Mouse (Mus musculus) heart, embryonic 12.5 days (tissue): ENCODE measurements around the gene Lrrn3. TPM values are rescaled to one million over a fixed set of nuclear protein-coding genes. Genes with fewer than 3 reads are reported as not detected.
A peak's percentile ranks its signal among the peaks of the same experiment; 100 is the strongest.

Experiments
- ATAC-seq: fragments of 200-750 bp; cut with Nextera tagmentation; 2 replicates; pipeline ENCODE4 v1.8.0; 2017; ENCODE audit warnings: moderate TSS enrichment, moderate library complexity; ENCODE audit not compliant: insufficient number of reproducible peaks, low FRiP score
- H3K27ac ChIP-seq: fragments of 300-500 bp; sonication (generic); 2 replicates; pipeline ENCODE4 v1.5.1; 2016; ENCODE audit warnings: mild to moderate bottlenecking, moderate library complexity; ENCODE audit not compliant: poor library complexity, severe bottlenecking
- H3K27me3 ChIP-seq: fragments of 300-500 bp; sonication (generic); replicated peaks from 2 replicates; pipeline ENCODE4 v1.6.1; 2016; ENCODE audit warnings: mild to moderate bottlenecking, moderate library complexity
- H3K36me3 ChIP-seq: fragments of 300-500 bp; sonication (generic); 2 replicates; pipeline ENCODE4 v1.6.1; 2016; ENCODE audit warnings: mild to moderate bottlenecking, moderate library complexity
- H3K4me1 ChIP-seq: fragments of 300-500 bp; sonication (generic); replicated peaks from 2 replicates; pipeline ENCODE4 v1.6.1; 2016; ENCODE audit warnings: mild to moderate bottlenecking
- H3K4me2 ChIP-seq: fragments of 300-500 bp; sonication (generic); 2 replicates; pipeline ENCODE4 v1.6.1; 2016; ENCODE audit warnings: mild to moderate bottlenecking, moderate library complexity
- H3K4me3 ChIP-seq: fragments of 300-500 bp; sonication (generic); 2 replicates; pipeline ENCODE4 v1.5.1; 2016; ENCODE audit warnings: mild to moderate bottlenecking
- H3K9ac ChIP-seq: fragments of 300-500 bp; sonication (generic); 2 replicates; pipeline ENCODE4 v1.6.1; 2016; ENCODE audit warnings: mild to moderate bottlenecking, moderate library complexity
- H3K9me3 ChIP-seq: fragments of 300-500 bp; sonication (generic); replicated peaks from 2 replicates; pipeline ENCODE4 v1.6.1; 2016; ENCODE audit warnings: mild to moderate bottlenecking, moderate library complexity
- WGBS: fragments of 180-500 bp; shearing (Covaris S2); methylation state at CpG from one replicate; pipeline ENCODE4 v1.1.7; 2016; 5-methylcytosine and 5-hydroxymethylcytosine counted together
- polyA plus RNA-seq: library from polyadenylated mRNA; unstranded; fragments of >200 nt; fragmentation: Nextera tagmentation; extraction: Ambion mirVana; gene quantifications from 2 replicates; pipeline ENCODE4 v1.2.1, GENCODE M21; 2016

Lrrn3 gene
- polyA plus RNA-seq, 1 experiment from 2014 or later: 5.2 TPM

DNA sequence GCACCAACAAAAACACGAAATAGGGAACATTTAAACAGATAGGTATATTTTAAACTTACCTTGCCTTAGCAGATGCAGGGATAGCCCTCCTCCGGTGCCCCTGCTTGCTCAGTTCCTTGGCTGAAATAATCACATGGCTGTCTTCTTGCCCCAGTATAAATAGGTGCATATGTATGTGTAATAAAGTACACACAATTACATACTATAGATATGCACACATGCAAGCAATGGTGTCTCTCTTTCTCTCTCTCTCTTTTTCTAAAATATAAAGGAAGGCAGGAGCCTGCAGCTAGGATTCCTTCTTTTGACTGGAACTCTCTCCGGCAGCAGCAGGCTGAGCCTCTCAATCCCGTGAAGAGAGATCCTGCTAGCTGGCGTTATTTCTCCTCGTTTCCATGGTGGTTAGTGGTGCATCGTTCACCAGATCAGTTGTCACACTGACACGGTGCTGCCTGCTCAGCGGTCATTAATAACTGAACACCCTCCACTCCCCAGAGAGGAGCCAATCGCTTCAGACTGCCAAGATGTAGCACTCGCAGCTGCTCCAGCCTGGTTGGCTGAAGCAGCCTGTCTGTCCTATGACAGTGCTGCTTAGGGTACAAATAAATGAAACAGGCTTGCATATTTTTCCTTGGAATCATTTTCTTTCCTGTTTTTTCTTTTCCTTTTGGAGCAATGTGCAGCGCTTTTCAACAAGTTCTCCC lies 567 bp downstream of the Lrrn3 start:
- no peaks in the 10 kb centered on the region for H3K36me3 ChIP-seq
- H3K9ac ChIP-seq: no peak overlapping the region
- H3K4me3 ChIP-seq: peak overlapping the region; percentile 52
- no peaks in the 10 kb centered on the region for H3K27me3 ChIP-seq
- peak; percentile 73; the same call in 1 of the 2 replicates for ATAC-seq
- 16% methylated on average over 12 of the region's 12 CpGs for WGBS
- H3K27ac ChIP-seq: no peak overlapping the region
- H3K4me1 ChIP-seq: peaks cover 13% of the 10 kb centered on the region; the same call in 1 of the 2 replicates
- peak overlapping the region; percentile 76 for H3K4me2 ChIP-seq
- no peaks in the 10 kb centered on the region for H3K9me3 ChIP-seq

DNA sequence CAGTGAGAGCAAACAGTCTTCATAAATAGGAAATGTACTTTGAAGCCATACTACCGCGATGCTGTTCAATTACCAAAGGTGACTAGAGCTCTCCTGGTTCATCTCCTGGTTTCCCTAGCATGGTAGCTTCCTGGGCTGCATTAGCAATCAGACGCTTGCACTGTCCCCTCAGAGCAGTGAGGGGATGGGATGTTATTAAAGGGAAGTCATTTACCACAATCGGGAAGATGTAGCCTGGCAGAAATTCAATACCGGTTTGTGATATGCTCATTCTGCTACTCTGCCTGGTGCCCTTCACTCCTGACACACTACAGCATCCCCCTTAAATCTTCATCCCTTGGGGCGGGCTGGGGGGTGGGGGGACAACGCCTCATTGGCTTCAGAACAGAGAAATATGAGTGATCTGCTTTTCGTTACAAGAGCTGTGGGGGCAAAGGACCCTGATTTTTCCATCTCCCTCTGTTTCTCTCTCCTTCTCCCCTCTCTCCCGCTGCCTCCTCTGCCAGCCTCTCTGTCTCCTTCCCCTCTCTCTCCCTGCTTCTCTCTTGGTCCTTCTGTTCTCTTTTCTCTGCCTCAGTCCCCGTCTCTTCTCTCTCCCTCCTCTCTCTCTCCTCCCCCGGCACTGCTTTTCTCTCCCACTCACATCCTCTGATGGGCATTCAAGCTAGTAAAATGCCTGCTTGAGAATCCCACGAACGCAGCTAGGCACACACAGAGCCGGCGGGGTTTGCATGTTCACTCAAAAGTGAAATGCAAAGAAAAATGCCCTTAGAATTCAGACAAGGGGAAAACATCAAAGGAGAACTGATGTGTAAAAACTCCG lies 1.3 kb downstream of the Lrrn3 start:
- 36% methylated on average over 16 of the region's 16 CpGs for WGBS
- H3K27ac ChIP-seq: no peak overlapping the region
- H3K4me3 ChIP-seq: peak overlapping the region; percentile 52
- peaks cover 13% of the 10 kb centered on the region; the same call in 1 of the 2 replicates for H3K4me1 ChIP-seq
- H3K9ac ChIP-seq: peak overlapping the region; percentile 37
- ATAC-seq: no peak
- H3K4me2 ChIP-seq: peak overlapping the region; percentile 76
- no peaks in the 10 kb centered on the region for H3K36me3 ChIP-seq
- no peaks in the 10 kb centered on the region for H3K9me3 ChIP-seq
- no peaks in the 10 kb centered on the region for H3K27me3 ChIP-seq

DNA sequence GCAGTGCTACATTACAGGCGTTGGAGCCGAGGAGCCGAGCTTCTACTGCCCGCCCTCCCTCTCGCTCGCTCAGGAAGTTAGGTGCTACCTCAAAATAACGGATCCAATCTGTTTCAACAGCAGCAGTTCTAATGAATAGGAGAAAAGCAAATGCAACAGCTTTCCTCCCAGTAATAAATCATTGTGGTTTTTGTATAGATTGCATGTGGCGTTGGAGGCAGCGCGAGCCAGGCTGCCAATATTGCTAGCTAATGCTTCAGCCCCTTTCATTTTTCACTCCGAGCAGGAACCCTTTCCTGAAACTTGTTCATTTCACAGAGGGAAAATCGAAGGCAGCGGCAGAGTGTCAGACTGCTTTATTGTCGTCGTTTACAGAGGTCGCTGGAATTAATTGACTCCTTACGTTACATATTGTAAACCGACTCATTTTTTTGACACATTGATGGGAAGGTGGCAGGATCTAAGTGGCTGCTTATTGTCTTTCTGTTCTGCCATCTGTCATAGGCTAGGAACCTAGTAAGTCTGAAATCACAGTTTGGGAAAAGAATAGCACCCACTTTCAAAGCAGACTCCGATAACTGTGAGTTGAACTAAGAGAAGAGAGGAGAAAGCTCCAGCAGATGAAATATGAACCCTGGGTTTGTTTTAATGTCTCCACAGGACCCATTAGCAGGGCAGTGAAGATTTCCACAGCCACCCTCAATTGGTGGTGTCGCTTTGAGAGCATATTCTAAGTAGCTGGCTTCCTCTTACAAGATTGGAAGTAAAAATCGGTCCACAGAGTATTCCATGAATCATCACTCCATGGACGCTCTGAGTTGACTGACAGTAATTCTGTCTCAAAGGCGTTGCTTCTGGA lies 2.4 kb downstream of the Lrrn3 start:
- Histone ChIP-seq H3K4me3 (0 out of 2 replicates have a peak overlapping the region, but pooled peaks have one; percentile 5), H3K4me1 (peaks cover 16% of the 10 kb centered on the region; the same call in 1 of the 2 replicates), H3K9me3 (no peaks in the 10 kb centered on the region), H3K9ac (no peak overlapping the region), H3K36me3 (no peaks in the 10 kb centered on the region), H3K27ac (no peak overlapping the region), H3K4me2 (peak overlapping the region; percentile 76), H3K27me3 (no peaks in the 10 kb centered on the region)
- 72% methylated on average over 23 of the region's 23 CpGs for WGBS
- ATAC-seq: no peak

DNA sequence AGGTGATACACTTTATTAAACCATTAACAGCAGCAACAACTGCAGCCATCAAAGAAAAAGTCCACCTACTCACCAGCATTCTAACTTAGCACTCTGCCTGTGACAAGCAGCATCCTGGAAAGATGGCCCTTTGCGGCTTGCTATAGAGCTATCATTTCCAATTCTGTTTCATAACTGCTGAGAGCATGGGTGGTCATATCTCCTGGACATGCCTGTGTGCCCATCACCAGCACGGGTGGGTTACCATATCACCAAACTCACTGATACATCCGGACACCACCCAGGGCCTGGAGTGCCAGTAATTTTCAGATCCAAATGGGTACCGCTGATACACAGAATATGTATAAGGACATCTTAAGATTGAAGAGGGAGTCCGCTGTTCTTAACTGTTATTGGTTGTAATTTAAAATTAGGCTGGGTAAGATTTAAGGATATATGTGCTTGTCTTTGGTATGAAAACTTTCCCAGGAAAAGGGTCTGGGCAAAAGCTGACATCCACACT lies 3.1 kb downstream of the Lrrn3 start:
- no peak overlapping the region for H3K4me2 ChIP-seq
- H3K9ac ChIP-seq: no peak overlapping the region
- no peak for ATAC-seq
- H3K4me3 ChIP-seq: no peak overlapping the region
- H3K4me1 ChIP-seq: peaks cover 16% of the 10 kb centered on the region; the same call in 1 of the 2 replicates
- no peaks in the 10 kb centered on the region for H3K9me3 ChIP-seq
- no peaks in the 10 kb centered on the region for H3K27me3 ChIP-seq
- no peak overlapping the region for H3K27ac ChIP-seq
- WGBS: 82% methylated on average over 5 of the region's 5 CpGs
- no peaks in the 10 kb centered on the region for H3K36me3 ChIP-seq

DNA sequence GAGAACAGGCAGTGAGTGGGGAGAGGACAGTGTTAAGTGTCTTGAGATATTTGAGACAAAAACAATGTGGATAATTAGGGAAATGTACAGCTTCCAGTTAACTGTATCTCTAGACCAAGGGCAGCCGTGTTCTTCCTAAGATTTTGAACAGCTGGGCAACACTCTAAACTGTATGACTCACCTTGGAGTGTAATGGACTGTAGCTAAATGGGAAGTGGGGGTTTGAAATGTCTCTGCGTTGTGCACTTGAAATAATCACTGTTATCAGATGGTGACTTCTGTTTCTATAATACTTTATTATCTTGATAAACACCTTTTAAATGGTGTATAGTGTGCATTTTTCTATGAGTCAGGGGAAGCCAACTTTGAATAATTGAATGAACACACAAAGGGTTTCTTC lies 4.7 kb downstream of the Lrrn3 start:
- ATAC-seq: no peak
- WGBS: 45% methylated on average over 2 of the region's 2 CpGs
- H3K9ac ChIP-seq: no peak overlapping the region
- peaks cover 16% of the 10 kb centered on the region; the same call in 1 of the 2 replicates for H3K4me1 ChIP-seq
- H3K36me3 ChIP-seq: no peaks in the 10 kb centered on the region
- H3K27ac ChIP-seq: no peak overlapping the region
- no peak overlapping the region for H3K4me3 ChIP-seq
- H3K4me2 ChIP-seq: no peak overlapping the region
- no peaks in the 10 kb centered on the region for H3K27me3 ChIP-seq
- no peaks in the 10 kb centered on the region for H3K9me3 ChIP-seq

DNA sequence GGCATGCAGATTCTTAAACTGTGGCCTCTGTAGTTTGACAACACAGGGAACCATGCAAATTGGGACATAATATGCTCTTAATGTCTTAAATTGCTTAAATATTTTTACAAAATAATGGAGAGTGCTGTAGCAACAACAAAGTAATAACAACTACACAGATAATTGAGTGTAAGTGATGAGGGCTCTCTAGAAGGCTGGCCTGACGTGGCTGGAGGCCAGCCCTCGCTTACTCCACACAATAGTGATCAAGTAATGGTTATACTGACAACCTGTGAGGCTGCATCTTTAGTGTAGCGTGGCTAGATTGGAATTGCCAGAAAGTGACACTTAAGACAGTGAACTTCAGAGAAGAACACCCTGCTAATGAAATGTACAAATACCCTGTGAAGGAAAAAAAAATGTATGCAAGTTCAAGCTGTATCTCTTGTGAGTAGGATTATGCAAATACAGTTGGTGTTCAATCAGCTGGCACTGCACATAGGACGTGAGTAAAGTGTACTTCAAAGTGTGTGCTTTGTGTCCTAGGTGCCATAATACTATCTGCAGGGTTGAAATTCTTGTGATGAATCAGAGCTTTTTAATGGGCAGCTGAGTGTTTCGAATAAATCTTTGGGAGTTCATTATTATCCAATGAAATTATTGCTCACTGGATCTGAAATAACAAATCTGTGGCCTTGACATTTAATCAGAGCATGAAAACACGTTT lies 17.0 kb downstream of the Lrrn3 start:
- 68% methylated on average over 6 of the region's 6 CpGs for WGBS

DNA sequence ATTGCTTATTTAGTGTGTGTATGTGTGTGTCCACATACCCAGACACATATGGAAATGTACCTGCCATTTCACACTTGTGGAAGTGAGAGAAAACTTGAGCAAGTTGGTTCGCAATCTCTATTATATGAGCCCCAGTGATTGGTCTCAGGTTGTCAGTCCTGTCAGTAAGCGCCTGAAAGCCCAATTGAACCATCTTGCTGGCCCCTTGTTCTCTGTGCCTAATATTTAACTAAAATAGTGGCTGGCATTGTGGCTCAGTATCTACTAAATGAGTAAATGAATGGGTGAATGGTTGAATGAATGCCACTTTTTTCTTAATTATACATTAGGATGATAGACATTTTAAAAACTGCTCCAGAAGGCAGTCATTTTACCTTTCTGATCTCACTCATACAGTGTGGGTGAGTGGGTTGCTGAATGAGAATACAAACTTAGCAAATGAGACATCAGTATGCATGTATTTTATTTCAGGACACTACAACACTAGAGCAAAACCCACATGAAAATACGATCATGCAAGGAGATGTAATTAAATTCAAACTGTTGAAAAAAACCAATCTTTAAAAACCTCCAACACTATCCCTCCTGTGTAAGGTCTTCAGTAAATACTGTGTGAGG lies 17.7 kb downstream of the Lrrn3 start:
- H3K4me2 ChIP-seq: no peak overlapping the region
- no peaks in the 10 kb centered on the region for H3K9me3 ChIP-seq
- no peak overlapping the region for H3K27ac ChIP-seq
- H3K9ac ChIP-seq: no peak overlapping the region
- H3K4me1 ChIP-seq: no peaks in the 10 kb centered on the region
- no peak for ATAC-seq
- 79% methylated on average over 3 of the region's 3 CpGs for WGBS
- no peaks in the 10 kb centered on the region for H3K27me3 ChIP-seq
- H3K4me3 ChIP-seq: no peak overlapping the region
- H3K36me3 ChIP-seq: no peaks in the 10 kb centered on the region

More for the DNA sequence above, 17.0 kb downstream of the Lrrn3 start:
- H3K36me3 ChIP-seq: no peaks in the 10 kb centered on the region
- H3K4me2 ChIP-seq: no peak overlapping the region
- H3K9me3 ChIP-seq: no peaks in the 10 kb centered on the region
- ATAC-seq: no peak
- H3K27me3 ChIP-seq: no peaks in the 10 kb centered on the region
- H3K27ac ChIP-seq: no peak overlapping the region
- H3K4me1 ChIP-seq: no peaks in the 10 kb centered on the region
- no peak overlapping the region for H3K4me3 ChIP-seq
- H3K9ac ChIP-seq: no peak overlapping the region

DNA sequence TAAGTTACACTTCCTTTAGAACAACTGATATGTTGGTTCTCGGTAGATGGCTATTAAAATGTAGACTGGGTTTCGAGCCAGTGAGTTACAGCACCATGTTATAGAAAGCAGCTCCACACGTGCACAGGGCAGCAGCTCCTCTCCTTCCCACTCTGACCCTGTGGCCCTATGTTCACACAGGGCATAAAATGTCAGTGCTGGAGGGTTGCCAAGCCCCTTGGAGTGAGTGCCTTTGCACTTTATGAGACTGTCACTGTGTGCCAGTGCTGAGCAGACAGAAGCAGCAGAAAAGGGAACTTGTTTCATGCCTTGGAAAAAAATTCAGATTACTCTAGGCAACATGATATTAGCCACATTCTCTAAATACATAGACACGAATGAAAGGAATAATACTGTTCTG lies 47.8 kb downstream of the Lrrn3 start:
- Histone ChIP-seq H3K36me3 (no peaks in the 10 kb centered on the region), H3K9me3 (no peaks in the 10 kb centered on the region), H3K4me1 (0 out of 2 replicates have a peak, but pooled peaks cover 2% of the 10 kb centered on the region), H3K4me3 (no peak overlapping the region), H3K4me2 (no peak overlapping the region), H3K27me3 (no peaks in the 10 kb centered on the region), H3K27ac (no peak overlapping the region), H3K9ac (no peak overlapping the region)
- ATAC-seq: 0 out of 2 replicates have a peak, but pooled peaks have one; percentile 45
- WGBS: 45% methylated on average over 4 of the region's 4 CpGs

DNA sequence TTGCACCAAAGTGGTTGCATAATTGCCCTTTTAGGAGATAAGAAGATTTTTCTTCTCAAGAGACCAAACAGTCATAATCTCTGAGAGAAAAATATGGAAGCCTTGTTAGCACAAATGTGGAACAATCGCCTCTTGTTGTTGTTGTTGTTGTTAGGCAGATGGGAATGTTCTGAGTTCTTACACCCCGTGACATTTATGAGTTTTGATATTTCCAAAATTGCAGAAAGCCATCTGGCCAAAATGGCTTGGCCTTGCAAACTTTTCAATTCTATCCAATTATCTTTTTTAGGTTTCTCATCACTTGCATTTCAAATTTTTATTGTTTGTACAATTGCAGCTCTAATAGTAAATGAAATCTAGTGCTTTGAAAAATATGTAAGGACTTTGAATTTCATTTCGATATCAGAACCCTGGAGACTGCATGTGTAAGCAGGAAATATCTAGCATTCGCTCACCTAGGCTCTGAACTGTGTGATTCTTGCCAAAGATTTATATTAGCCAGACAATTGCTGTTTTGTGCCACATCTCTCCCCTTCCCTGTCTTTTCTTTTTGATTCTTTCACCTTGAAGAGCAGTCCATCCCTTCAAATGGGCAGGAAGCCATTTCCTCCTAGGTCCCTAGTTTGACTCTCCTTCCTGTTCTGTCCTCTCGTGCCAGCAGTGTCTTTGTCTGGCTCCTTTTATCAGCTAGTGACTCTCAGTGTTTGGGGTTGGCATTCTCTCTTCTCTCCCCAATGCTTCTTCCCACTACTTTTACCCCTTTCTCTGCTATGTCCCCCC lies 49.8 kb downstream of the Lrrn3 start:
- Histone ChIP-seq H3K36me3 (no peaks in the 10 kb centered on the region), H3K27me3 (no peaks in the 10 kb centered on the region), H3K27ac (no peak overlapping the region), H3K9me3 (no peaks in the 10 kb centered on the region), H3K4me2 (no peak overlapping the region), H3K9ac (no peak overlapping the region), H3K4me1 (0 out of 2 replicates have a peak, but pooled peaks cover 2% of the 10 kb centered on the region), H3K4me3 (no peak overlapping the region)
- 66% methylated on average over 5 of the region's 5 CpGs for WGBS
- ATAC-seq: no peak
